Mouse (Mus musculus) liver, embryonic 14.5 days (tissue): ENCODE measurements around the gene Foxj3. TPM values are rescaled to one million over a fixed set of nuclear protein-coding genes. Genes with fewer than 3 reads are reported as not detected.

ENCODE experiments used
- ATAC-seq: fragments of 200-750 bp; cut with Nextera tagmentation; 2 replicates; pipeline ENCODE4 v1.8.0; 2017; ENCODE audit warnings: moderate number of reproducible peaks, mild to moderate bottlenecking, moderate library complexity; ENCODE audit not compliant: insufficient read depth
- DNase-seq, 3 experiments: peaks; one replicate each; pipeline ENCODE4 v3.0.0-alpha.2; 2012 to 2013; ENCODE audit warnings: low read depth in 3 of 3, low spot score in 3 of 3
- H3K27ac ChIP-seq: fragments of 300-500 bp; sonication (generic); 2 replicates; pipeline ENCODE4 v1.5.1; 2014; ENCODE audit warnings: moderate library complexity, mild to moderate bottlenecking, control low read depth, inconsistent platforms
- H3K27me3 ChIP-seq: fragments of 300-500 bp; sonication (generic); 2 replicates; pipeline ENCODE4 v1.6.1; 2014; ENCODE audit warnings: mild to moderate bottlenecking, low read length, moderate library complexity; ENCODE audit not compliant: control insufficient read depth, insufficient read depth
- H3K36me3 ChIP-seq: fragments of 300-500 bp; sonication (generic); replicated peaks from 2 replicates; pipeline ENCODE4 v1.6.1; 2014; ENCODE audit warnings: low read depth; ENCODE audit not compliant: control insufficient read depth, insufficient read depth
- H3K4me1 ChIP-seq, 2 experiments: fragments of 200-500 bp in 1 of 2; fragments of 300-500 bp in 1 of 2; sonication (generic) in 1 of 2; replicated peaks; 2 replicates each; pipeline ENCODE4 v1.6.1; 2012 to 2014; ENCODE audit warnings: antibody characterized with exemption in 1 of 2, inconsistent platforms in 1 of 2, low read length in 1 of 2; ENCODE audit not compliant: control insufficient read depth in 2 of 2, insufficient read depth in 2 of 2
- H3K4me2 ChIP-seq: fragments of 300-500 bp; sonication (generic); 2 replicates; pipeline ENCODE4 v1.6.1; 2014; ENCODE audit warnings: low read depth, mild to moderate bottlenecking, control low read depth, moderate library complexity
- H3K4me3 ChIP-seq, 2 experiments: fragments of 200-500 bp in 1 of 2; fragments of 300-500 bp in 1 of 2; sonication (generic) in 1 of 2; 2 replicates each; pipeline ENCODE4 v1.5.1; 2012 to 2014; ENCODE audit warnings: low read depth in 2 of 2, low read length in 2 of 2, mild to moderate bottlenecking in 2 of 2, control low read depth in 1 of 2, inconsistent platforms in 1 of 2, moderate library complexity in 1 of 2; ENCODE audit not compliant: insufficient read depth in 1 of 2
- H3K9ac ChIP-seq: fragments of 300-500 bp; sonication (generic); replicated peaks from 2 replicates; pipeline ENCODE4 v1.6.1; 2014; ENCODE audit warnings: mild to moderate bottlenecking, control low read depth, moderate library complexity
- H3K9me3 ChIP-seq: fragments of 300-500 bp; sonication (generic); 2 replicates; pipeline ENCODE4 v1.6.1; 2016; ENCODE audit warnings: low read length, mixed read lengths; ENCODE audit not compliant: control insufficient read depth
- CTCF ChIP-seq: IDR thresholded peaks from 2 replicates; pipeline ENCODE4 v1.5.1; 2016; ENCODE audit warnings: antibody characterized with exemption, low read depth, control low read depth
- EP300 ChIP-seq: IDR thresholded peaks from 2 replicates; pipeline ENCODE4 v1.6.1; 2016; ENCODE audit warnings: antibody characterized with exemption, low read depth
- WGBS: fragments of 180-500 bp; shearing (Covaris S2); extraction: QIAGEN DNeasy Blood & Tissue Kit; methylation state at CpG from one replicate; pipeline ENCODE4 v1.1.7; 2014; ENCODE audit not compliant: insufficient replicate concordance; 5-methylcytosine and 5-hydroxymethylcytosine counted together
- polyA plus RNA-seq, 2 experiments: library from polyadenylated mRNA; depleted of rRNA in 1 of 2; stranded (reverse) in 1 of 2; unstranded in 1 of 2; fragments of >200 nt; fragmentation: Nextera tagmentation in 1 of 2; extraction: Ambion mirVana in 1 of 2; gene quantifications; 2 replicates each; pipeline versions ENCODE4 v1.2.1 to v1.2.3; 2012 to 2014

Gene Foxj3
- polyA plus RNA-seq, 2 experiments = 4.5 to 4.7 TPM

GRCm38 (mm10) chr4:119498319-119498848 lies 38.4 kb upstream of the Foxj3 start:
- Histone ChIP-seq H3K4me1 (no peaks in the 10 kb centered on the region), H3K4me2 (no peak overlapping the region), H3K9ac (no peak overlapping the region), H3K4me3 (no peak overlapping the region), H3K27me3 (peaks cover 4% of the 10 kb centered on the region), H3K9me3 (no peaks in the 10 kb centered on the region), H3K27ac (no peak overlapping the region), H3K36me3 (no peaks in the 10 kb centered on the region)
- DNase-seq (no peak), ATAC-seq (no peak)
- TF ChIP-seq EP300 (no peak), CTCF (no peak)
- 52% methylated on average over 5 of the region's 5 CpGs for WGBS

GRCm38 (mm10) chr4:119511591-119511990 lies 25.2 kb upstream of the Foxj3 start:
- H3K27ac ChIP-seq = no peak overlapping the region
- TF ChIP-seq CTCF (peak; percentile 26), EP300 (no peak)
- H3K36me3 ChIP-seq = no peaks in the 10 kb centered on the region
- ATAC-seq = no peak
- no peak for DNase-seq
- H3K9me3 ChIP-seq = no peaks in the 10 kb centered on the region
- H3K4me2 ChIP-seq = no peak overlapping the region
- no peak overlapping the region for H3K4me3 ChIP-seq
- H3K27me3 ChIP-seq = no peaks in the 10 kb centered on the region
- 42% methylated on average over 2 of the region's 2 CpGs for WGBS
- no peak overlapping the region for H3K9ac ChIP-seq
- H3K4me1 ChIP-seq = no peaks in the 10 kb centered on the region

- WGBS = 41% methylated on average over 3 of the region's 3 CpGs
- TF ChIP-seq CTCF (no peak), EP300 (no peak)
- no peak overlapping the region for H3K4me3 ChIP-seq
- H3K27me3 ChIP-seq = no peaks in the 10 kb centered on the region
- H3K4me2 ChIP-seq = no peak overlapping the region
- ATAC-seq (no peak), DNase-seq (no peak)
- H3K9ac ChIP-seq = no peak overlapping the region
- no peaks in the 10 kb centered on the region for H3K4me1 ChIP-seq
- H3K36me3 ChIP-seq = no peaks in the 10 kb centered on the region
- no peaks in the 10 kb centered on the region for H3K9me3 ChIP-seq
- no peak overlapping the region for H3K27ac ChIP-seq
Measured at GRCm38 (mm10) chr4:119512731-119513141, 24.1 kb upstream of the Foxj3 start.

GRCm38 (mm10) chr4:119523575-119523974 lies 13.2 kb upstream of the Foxj3 start:
- H3K4me3 ChIP-seq = no peak overlapping the region
- H3K4me2 ChIP-seq = no peak overlapping the region
- 48% methylated on average over 4 of the region's 4 CpGs for WGBS
- TF ChIP-seq CTCF (no peak), EP300 (no peak)
- H3K4me1 ChIP-seq = no peaks in the 10 kb centered on the region
- no peaks in the 10 kb centered on the region for H3K27me3 ChIP-seq
- H3K9me3 ChIP-seq = no peaks in the 10 kb centered on the region
- no peak overlapping the region for H3K27ac ChIP-seq
- H3K36me3 ChIP-seq = no peaks in the 10 kb centered on the region
- ATAC-seq = no peak
- DNase-seq = no peak
- no peak overlapping the region for H3K9ac ChIP-seq

GRCm38 (mm10) chr4:119524010-119524409 lies 12.8 kb upstream of the Foxj3 start:
- no peaks in the 10 kb centered on the region for H3K4me1 ChIP-seq
- no peak for ATAC-seq
- H3K4me3 ChIP-seq = no peak overlapping the region
- no peaks in the 10 kb centered on the region for H3K36me3 ChIP-seq
- no peaks in the 10 kb centered on the region for H3K9me3 ChIP-seq
- no peak overlapping the region for H3K9ac ChIP-seq
- DNase-seq = no peak
- TF ChIP-seq EP300 (no peak), CTCF (no peak)
- no peak overlapping the region for H3K4me2 ChIP-seq
- H3K27me3 ChIP-seq = no peaks in the 10 kb centered on the region
- 63% methylated on average over 1 of the region's 1 CpGs for WGBS
- no peak overlapping the region for H3K27ac ChIP-seq
